ENCODE assay signal across 35 mouse cellular contexts in genomic region chr9:106632185-106632584, GRCm38 (mm10). TPM values are rescaled to one million over a fixed set of nuclear protein-coding genes. Genes with fewer than 3 reads are reported as not detected.
DNase-seq lines count a peak whose midpoint lies in the region; ATAC-seq and TF ChIP-seq lines count a peak whose summit lies in the region.
"Had no signal": no experiment of that assay in that cellular context is flagged by ENCODE, and none has a peak within 500 bp of the region (broad histone marks: within the 10 kb centered on the region; RNA-seq: fewer than 3 reads in every experiment).

No protein-coding gene starts in this region.

- TF ChIP-seq EP300 in MEL (IDR thresholded peaks at IDR 0.05; ENCODE audit: low read depth in 1 of 2, low read length in 2 of 2) = no peak

- H3K9ac ChIP-seq in hindbrain, embryonic 16.5 days (ENCODE audit: low read depth, low read length) = no peak overlapping the region
- no peak overlapping the region for H3K9ac ChIP-seq in midbrain, postnatal 0 days (replicated peaks; ENCODE audit: low read length, poor library complexity, severe bottlenecking)
- H3K9ac ChIP-seq in midbrain, embryonic 14.5 days (replicated peaks; ENCODE audit: low read length) = no peak overlapping the region
- no peak overlapping the region for H3K9ac ChIP-seq in MEL (ENCODE audit: control insufficient read depth, low read depth, low read length, poor library complexity, severe bottlenecking)
- H3K9ac ChIP-seq: embryonic facial prominence, embryonic 13.5 days; forebrain, embryonic 12.5 days; heart, embryonic 13.5 days; hindbrain, embryonic 14.5 days had no signal

- no peaks in the 10 kb centered on the region for H3K4me1 ChIP-seq in hindbrain, embryonic 16.5 days (ENCODE audit: control insufficient read depth, insufficient read depth, low read depth, low read length)
- H3K4me1 ChIP-seq in hindbrain, embryonic 10.5 days (replicated peaks) = no peaks in the 10 kb centered on the region
- H3K4me1 ChIP-seq in midbrain, postnatal 0 days (ENCODE audit: insufficient read depth, low read length) = no peaks in the 10 kb centered on the region
- no peaks in the 10 kb centered on the region for H3K4me1 ChIP-seq in midbrain, embryonic 14.5 days (ENCODE audit: control insufficient read depth, insufficient read depth, low read length)
- H3K4me1 ChIP-seq in MEL (ENCODE audit: control insufficient read depth in 1 of 2, insufficient read depth in 2 of 2, low read length in 2 of 2) = no peaks in the 10 kb centered on the region
- H3K4me1 ChIP-seq: forebrain, embryonic 12.5 days had no signal

- no peak overlapping the region for H3K4me2 ChIP-seq in hindbrain, embryonic 16.5 days (ENCODE audit: low read length)
- no peak overlapping the region for H3K4me2 ChIP-seq in midbrain, postnatal 0 days (ENCODE audit: low read depth, low read length, poor library complexity, severe bottlenecking)
- H3K4me2 ChIP-seq in midbrain, embryonic 14.5 days (ENCODE audit: low read length) = no peak overlapping the region
- H3K4me2 ChIP-seq: embryonic facial prominence, embryonic 13.5 days; forebrain, embryonic 12.5 days; heart, embryonic 13.5 days; hindbrain, embryonic 14.5 days had no signal

- H3K79me2 ChIP-seq in MEL (ENCODE audit: control insufficient read depth, insufficient read depth, low read length, poor library complexity) = no peaks in the 10 kb centered on the region

- no peak for DNase-seq in hindbrain, embryonic 10.5 days (ENCODE audit: low spot score)
- DNase-seq in midbrain, postnatal 0 days (ENCODE audit: low spot score) = peak; percentile 19
- DNase-seq in midbrain, embryonic 14.5 days = no peak
- peak; percentile 7 for DNase-seq in MEL (ENCODE audit: low read depth, low spot score)
- DNase-seq in gastrocnemius, adult 2 months = no peak
- DNase-seq: adrenal gland, adult 8-10 months; adrenal gland, postnatal 25 days; cerebellum, adult 11-12 months; cerebellum, adult 8-10 months; cerebellum, postnatal 10 days; cerebellum, postnatal 36 days; embryo, embryonic 11 days; gastrocnemius, postnatal 25 days; heart, adult 2 months; kidney, adult 18-20 months had no signal

- H3K27ac ChIP-seq in hindbrain, embryonic 16.5 days (ENCODE audit: low read depth, low read length) = no peak overlapping the region
- H3K27ac ChIP-seq in hindbrain, embryonic 10.5 days = no peak overlapping the region
- H3K27ac ChIP-seq in midbrain, postnatal 0 days (ENCODE audit: low read depth, low read length) = no peak overlapping the region
- no peak overlapping the region for H3K27ac ChIP-seq in midbrain, embryonic 14.5 days (replicated peaks; ENCODE audit: low read depth, low read length)
- no peak overlapping the region for H3K27ac ChIP-seq in MEL (ENCODE audit: control insufficient read depth, low read depth, low read length)
- H3K27ac ChIP-seq in gastrocnemius, adult 2 months = no peak overlapping the region
- H3K27ac ChIP-seq: embryonic facial prominence, embryonic 10.5 days; embryonic facial prominence, embryonic 13.5 days; forebrain, embryonic 12.5 days; heart, adult 2 months; heart, embryonic 10.5 days; heart, embryonic 13.5 days; hindbrain, embryonic 14.5 days had no signal

- no peaks in the 10 kb centered on the region for H3K9me3 ChIP-seq in hindbrain, embryonic 16.5 days (ENCODE audit: control insufficient read depth, low read length)
- no peaks in the 10 kb centered on the region for H3K9me3 ChIP-seq in hindbrain, embryonic 10.5 days
- H3K9me3 ChIP-seq in midbrain, postnatal 0 days (ENCODE audit: low read length) = no peaks in the 10 kb centered on the region
- H3K9me3 ChIP-seq in midbrain, embryonic 14.5 days (ENCODE audit: control insufficient read depth, low read length) = no peaks in the 10 kb centered on the region
- H3K9me3 ChIP-seq in MEL (replicated peaks; ENCODE audit: insufficient read depth, low read length) = no peaks in the 10 kb centered on the region
- H3K9me3 ChIP-seq: embryonic facial prominence, embryonic 10.5 days; embryonic facial prominence, embryonic 13.5 days; forebrain, embryonic 12.5 days; G1E; heart, embryonic 10.5 days; heart, embryonic 13.5 days had no signal

- no peak for TF ChIP-seq POLR2A in MEL (IDR thresholded peaks at IDR 0.05; ENCODE audit: control insufficient read depth in 1 of 2, insufficient read depth in 1 of 2, low read depth in 1 of 2, low read length in 2 of 2, poor library complexity in 1 of 2)

- TF ChIP-seq RAD21 in MEL (IDR thresholded peaks at IDR 0.05; ENCODE audit: low read depth, low read length) = no peak

- WGBS in hindbrain, embryonic 16.5 days = 68% methylated on average over 5 of the region's 5 CpGs
- WGBS in hindbrain, embryonic 10.5 days = 70% methylated on average over 5 of the region's 5 CpGs
- 59% methylated on average over 5 of the region's 5 CpGs for WGBS in midbrain, postnatal 0 days
- WGBS in midbrain, embryonic 14.5 days = 60% methylated on average over 5 of the region's 5 CpGs

- no peak for TF ChIP-seq CTCF in midbrain, postnatal 0 days (IDR thresholded peaks at IDR 0.05)
- no peak for TF ChIP-seq CTCF in MEL (IDR thresholded peaks at IDR 0.05 in 2 of 3, conservative IDR thresholded peaks at IDR 0.05 in 1 of 3; ENCODE audit: control insufficient read depth in 1 of 3, insufficient read depth in 1 of 3, low read depth in 2 of 3, low read length in 3 of 3, poor library complexity in 1 of 3, severe bottlenecking in 1 of 3)
- TF ChIP-seq CTCF in gastrocnemius, adult 2 months (IDR thresholded peaks at IDR 0.05) = no peak

- no peaks in the 10 kb centered on the region for H3K27me3 ChIP-seq in hindbrain, embryonic 16.5 days (replicated peaks; ENCODE audit: control insufficient read depth, insufficient read depth, low read length)
- H3K27me3 ChIP-seq in hindbrain, embryonic 10.5 days (ENCODE audit: insufficient read depth, poor library complexity, severe bottlenecking) = no peaks in the 10 kb centered on the region
- no peaks in the 10 kb centered on the region for H3K27me3 ChIP-seq in midbrain, postnatal 0 days (ENCODE audit: insufficient read depth, low read length)
- H3K27me3 ChIP-seq in midbrain, embryonic 14.5 days (ENCODE audit: control insufficient read depth, insufficient read depth, low read length) = no peaks in the 10 kb centered on the region
- H3K27me3 ChIP-seq in MEL (ENCODE audit: control insufficient read depth in 1 of 2, insufficient read depth in 2 of 2, low read length in 2 of 2) = peaks cover 3% of the 10 kb centered on the region in 2 experiments; a peak in 3 of 4 replicates
- H3K27me3 ChIP-seq: embryonic facial prominence, embryonic 13.5 days; forebrain, embryonic 12.5 days; heart, embryonic 13.5 days had no signal

- H3K4me3 ChIP-seq in hindbrain, embryonic 16.5 days (ENCODE audit: low read length) = no peak overlapping the region
- no peak overlapping the region for H3K4me3 ChIP-seq in hindbrain, embryonic 10.5 days
- no peak overlapping the region for H3K4me3 ChIP-seq in midbrain, postnatal 0 days (ENCODE audit: low read depth, low read length)
- H3K4me3 ChIP-seq in midbrain, embryonic 14.5 days (replicated peaks; ENCODE audit: low read depth, low read length) = no peak overlapping the region
- no peak overlapping the region for H3K4me3 ChIP-seq in MEL (ENCODE audit: control insufficient read depth in 1 of 2, insufficient read depth in 1 of 2, low read depth in 2 of 2, low read length in 2 of 2)
- H3K4me3 ChIP-seq in gastrocnemius, adult 2 months = no peak overlapping the region
- H3K4me3 ChIP-seq: embryonic facial prominence, embryonic 10.5 days; embryonic facial prominence, embryonic 13.5 days; erythroblast, embryonic 14.5 days; forebrain, embryonic 12.5 days; heart, adult 2 months; heart, embryonic 10.5 days; heart, embryonic 13.5 days had no signal

- H3K36me3 ChIP-seq in hindbrain, embryonic 16.5 days (ENCODE audit: control insufficient read depth, insufficient read depth, low read length) = no peaks in the 10 kb centered on the region
- no peaks in the 10 kb centered on the region for H3K36me3 ChIP-seq in hindbrain, embryonic 10.5 days
- no peaks in the 10 kb centered on the region for H3K36me3 ChIP-seq in midbrain, postnatal 0 days (ENCODE audit: insufficient read depth, low read length)
- no peaks in the 10 kb centered on the region for H3K36me3 ChIP-seq in midbrain, embryonic 14.5 days (ENCODE audit: control insufficient read depth, insufficient read depth, low read length)
- H3K36me3 ChIP-seq in MEL (ENCODE audit: control insufficient read depth in 1 of 2, insufficient read depth in 2 of 2, low read length in 2 of 2) = no peaks in the 10 kb centered on the region
- H3K36me3 ChIP-seq: embryonic facial prominence, embryonic 10.5 days; embryonic facial prominence, embryonic 13.5 days; forebrain, embryonic 12.5 days; G1E; heart, embryonic 10.5 days; heart, embryonic 13.5 days had no signal

- ATAC-seq in hindbrain, embryonic 16.5 days = peak; percentile 37; the same call in 1 of the 2 replicates
- no peak for ATAC-seq in midbrain, postnatal 0 days (ENCODE audit: low FRiP score)
- ATAC-seq in midbrain, embryonic 14.5 days (ENCODE audit: low FRiP score, low TSS enrichment) = no peak
- ATAC-seq: activated CD4-positive, CD25-positive, alpha-beta regulatory T cell, adult 4 months; forebrain, embryonic 16.5 days; intestine, embryonic 16.5 days had no signal

- intact Hi-C loops in gastrocnemius, adult 2 months (cut with DNase I) = no loop called here

RNA-seq across cellular contexts. Expression of gene Iqcf6, which starts 5.8 kb away (rescaled TPM):
- not detected in 2 replicates for polyA plus RNA-seq in hindbrain, embryonic 16.5 days (2015; fragmentation: Nextera tagmentation; extraction: Ambion mirVana)
- not detected in 2 replicates for polyA plus RNA-seq in hindbrain, embryonic 10.5 days (2016; fragmentation: Nextera tagmentation; extraction: Ambion mirVana)
- not detected in 2 replicates for total RNA-seq in midbrain, postnatal 0 days (2014; rRNA removed)
- not detected in 2 replicates for polyA plus RNA-seq in midbrain, postnatal 0 days (2015; fragmentation: Nextera tagmentation; extraction: Ambion mirVana)
- polyA plus RNA-seq in midbrain, embryonic 14.5 days (2014; fragmentation: Nextera tagmentation; extraction: Ambion mirVana) = not detected in 2 replicates
- not detected in 2 replicates for total RNA-seq in MEL (2012; rRNA removed)
- not detected for polyA plus RNA-seq in MEL (2012; ENCODE audit: insufficient read depth in 1 of 2, insufficient read length in 2 of 2, low read depth in 1 of 2, low replicate concordance in 2 of 2, missing spikeins in 1 of 2)
- total RNA-seq in gastrocnemius, adult 2 months (2021) = not detected
- total RNA-seq: adrenal gland, adult 8-10 months; adrenal gland, postnatal 25 days; G1E; gastrocnemius, adult 8-10 months; gastrocnemius, postnatal 25 days; heart, adult 2 months; heart, postnatal 25 days; hematopoietic stem cell, adult 5-6 weeks had no signal
- polyA plus RNA-seq: activated CD4-positive, CD25-positive, alpha-beta regulatory T cell, adult 4 months; brain, embryonic 14.5 days; cortical plate, adult 2 months; embryonic facial prominence, embryonic 10.5 days; embryonic facial prominence, embryonic 13.5 days; erythroblast, embryonic 14.5 days; forebrain, embryonic 12.5 days; forebrain, embryonic 16.5 days; frontal cortex, adult 2 months; G1E; gonadal fat pad, adult 2 months; heart, adult 2 months; heart, embryonic 10.5 days; heart, embryonic 13.5 days; heart, embryonic 16.5 days; hindbrain, embryonic 14.5 days; intestine, embryonic 16.5 days had no signal

RNA-seq across cellular contexts. Expression of gene Grm2, which starts 23.7 kb away (rescaled TPM):
- polyA plus RNA-seq in hindbrain, embryonic 16.5 days (2015; fragmentation: Nextera tagmentation; extraction: Ambion mirVana) = 11.3 and 12.3 TPM in 2 replicates
- polyA plus RNA-seq in hindbrain, embryonic 10.5 days (2016; fragmentation: Nextera tagmentation; extraction: Ambion mirVana) = 21.5 and 25.9 TPM in 2 replicates
- 22.1 and 23.0 TPM in 2 replicates for total RNA-seq in midbrain, postnatal 0 days (2014; rRNA removed)
- polyA plus RNA-seq in midbrain, postnatal 0 days (2015; fragmentation: Nextera tagmentation; extraction: Ambion mirVana) = 24.2 and 24.7 TPM in 2 replicates
- polyA plus RNA-seq in midbrain, embryonic 14.5 days (2014; fragmentation: Nextera tagmentation; extraction: Ambion mirVana) = 11.7 and 13.9 TPM in 2 replicates
- not detected in 2 replicates for total RNA-seq in MEL (2012; rRNA removed)
- polyA plus RNA-seq in MEL (2012; ENCODE audit: insufficient read depth in 1 of 2, insufficient read length in 2 of 2, low read depth in 1 of 2, low replicate concordance in 2 of 2, missing spikeins in 1 of 2) = not detected
- not detected for total RNA-seq in gastrocnemius, adult 2 months (2021)
- total RNA-seq: adrenal gland, adult 8-10 months; adrenal gland, postnatal 25 days; gastrocnemius, adult 8-10 months; gastrocnemius, postnatal 25 days; heart, adult 2 months; heart, postnatal 25 days; hematopoietic stem cell, adult 5-6 weeks had no signal
- polyA plus RNA-seq: erythroblast, embryonic 14.5 days; G1E; gonadal fat pad, adult 2 months; heart, adult 2 months; heart, embryonic 13.5 days; heart, embryonic 16.5 days; intestine, embryonic 16.5 days had no signal

RNA-seq across cellular contexts. Expression of gene Tex264, which starts 53.5 kb away (rescaled TPM):
- 86.1 and 91.0 TPM in 2 replicates for polyA plus RNA-seq in hindbrain, embryonic 16.5 days (2015; fragmentation: Nextera tagmentation; extraction: Ambion mirVana)
- polyA plus RNA-seq in hindbrain, embryonic 10.5 days (2016; fragmentation: Nextera tagmentation; extraction: Ambion mirVana) = 31.3 and 31.6 TPM in 2 replicates
- total RNA-seq in midbrain, postnatal 0 days (2014; rRNA removed) = 74.9 and 82.7 TPM in 2 replicates
- polyA plus RNA-seq in midbrain, postnatal 0 days (2015; fragmentation: Nextera tagmentation; extraction: Ambion mirVana) = 87.4 and 101 TPM in 2 replicates
- 48.3 and 53.6 TPM in 2 replicates for polyA plus RNA-seq in midbrain, embryonic 14.5 days (2014; fragmentation: Nextera tagmentation; extraction: Ambion mirVana)
- total RNA-seq in MEL (2012; rRNA removed) = 46.3 and 47.1 TPM in 2 replicates
- 10 to 100 TPM in 1 of 2 experiments, not detected in 1; 87.6 TPM for polyA plus RNA-seq in MEL (2012; ENCODE audit: insufficient read depth in 1 of 2, insufficient read length in 2 of 2, low read depth in 1 of 2, low replicate concordance in 2 of 2, missing spikeins in 1 of 2)
- 10 to 100 TPM; 31.7 to 32.6 TPM for total RNA-seq in gastrocnemius, adult 2 months (2021)

Comparison
In these comparisons a context has a peak if more than half of its experiments do, and no peak if none do; other contexts are left out.
1. DNase-seq: peak in midbrain, postnatal 0 days (single experiment) and MEL (single experiment); none in hindbrain, embryonic 10.5 days (single experiment), midbrain, embryonic 14.5 days (single experiment) and gastrocnemius, adult 2 months (single experiment).
2. RNA of gene Grm2, which starts 23.7 kb away (polyA plus RNA-seq): 21.5 to 25.9 TPM in hindbrain, embryonic 10.5 days, 24.2 to 24.7 TPM in midbrain, postnatal 0 days, 11.7 to 13.9 TPM in midbrain, embryonic 14.5 days and 11.3 to 12.3 TPM in hindbrain, embryonic 16.5 days; not detected in MEL; every median in the first group is over 10 times any median in the second.